Mouse (Mus musculus) midbrain, embryonic 16.5 days (tissue): Measurements from ENCODE around the gene Atp4b. TPM values are rescaled to one million over a fixed set of nuclear protein-coding genes. Genes with fewer than 3 reads are reported as not detected.

Source experiments
- ATAC-seq: fragments of 200-750 bp; cut with Nextera tagmentation; 2 replicates; pipeline ENCODE4 v1.8.0; 2017; ENCODE audit warnings: moderate TSS enrichment
- H3K27ac ChIP-seq: fragments of 300-500 bp; sonication (generic); 2 replicates; pipeline ENCODE4 v1.5.1; 2014; ENCODE audit warnings: mild to moderate bottlenecking, low read length, mixed read lengths
- H3K27me3 ChIP-seq: fragments of 300-500 bp; sonication (generic); 2 replicates; pipeline ENCODE4 v1.6.1; 2014; ENCODE audit warnings: low read depth, low read length, mixed read lengths; ENCODE audit not compliant: control insufficient read depth, insufficient read depth
- H3K36me3 ChIP-seq: fragments of 300-500 bp; sonication (generic); 2 replicates; pipeline ENCODE4 v1.6.1; 2014; ENCODE audit warnings: mild to moderate bottlenecking, low read length, moderate library complexity, mixed read lengths; ENCODE audit not compliant: control insufficient read depth, insufficient read depth
- H3K4me1 ChIP-seq: fragments of 300-500 bp; sonication (generic); 2 replicates; pipeline ENCODE4 v1.6.1; 2014; ENCODE audit warnings: mild to moderate bottlenecking, low read length, mixed read lengths; ENCODE audit not compliant: control insufficient read depth, insufficient read depth
- H3K4me2 ChIP-seq: fragments of 300-500 bp; sonication (generic); 2 replicates; pipeline ENCODE4 v1.6.1; 2014; ENCODE audit warnings: mild to moderate bottlenecking, low read length, mixed read lengths
- H3K4me3 ChIP-seq: fragments of 300-500 bp; sonication (generic); 2 replicates; pipeline ENCODE4 v1.5.1; 2014; ENCODE audit warnings: low read depth, mild to moderate bottlenecking, low read length, moderate library complexity, mixed read lengths
- H3K9ac ChIP-seq: fragments of 300-500 bp; sonication (generic); 2 replicates; pipeline ENCODE4 v1.6.1; 2014; ENCODE audit warnings: low read depth, low read length, mixed read lengths
- H3K9me3 ChIP-seq: fragments of 300-500 bp; sonication (generic); replicated peaks from 2 replicates; pipeline ENCODE4 v1.6.1; 2014; ENCODE audit warnings: mild to moderate bottlenecking, low read length, mixed read lengths; ENCODE audit not compliant: control insufficient read depth, poor library complexity, severe bottlenecking
- WGBS: fragments of 180-500 bp; shearing (Covaris S2); extraction: QIAGEN DNeasy Blood & Tissue Kit; methylation state at CpG from one replicate; pipeline ENCODE4 v1.1.7; 2014; 5-methylcytosine and 5-hydroxymethylcytosine counted together
- polyA plus RNA-seq: library from polyadenylated mRNA; unstranded; fragments of >200 nt; fragmentation: Nextera tagmentation; extraction: Ambion mirVana; gene quantifications from 2 replicates; pipeline ENCODE4 v1.2.1, GENCODE M21; 2015

The Atp4b gene
- polyA plus RNA-seq, 1 experiment from 2014 or later: not detected

DNA sequence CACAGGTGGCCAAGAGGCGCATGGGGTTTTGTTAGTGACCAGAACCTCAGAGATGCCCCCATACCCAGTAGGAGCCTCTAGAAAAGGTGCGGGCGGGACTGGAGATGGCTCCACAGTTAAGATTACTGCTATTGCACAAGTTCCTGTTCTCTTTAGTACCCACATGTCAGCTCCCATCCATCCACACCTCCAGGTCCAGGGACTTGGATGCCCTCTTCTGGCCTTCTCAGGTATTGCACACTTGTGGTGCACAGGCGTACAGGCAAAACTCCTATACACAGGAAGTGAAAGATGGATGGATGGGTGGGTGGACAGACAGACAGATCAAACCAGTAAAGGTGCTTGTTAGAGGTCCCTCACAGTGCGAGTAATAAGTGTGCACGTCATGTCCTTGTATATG is 34.8 kb downstream of the Atp4b start:
- Histone ChIP-seq H3K4me2 (no peak overlapping the region), H3K27me3 (no peaks in the 10 kb centered on the region), H3K4me3 (no peak overlapping the region), H3K9ac (no peak overlapping the region), H3K9me3 (no peaks in the 10 kb centered on the region), H3K36me3 (peaks cover 50% of the 10 kb centered on the region), H3K27ac (no peak overlapping the region), H3K4me1 (no peaks in the 10 kb centered on the region)
- ATAC-seq: no peak
- 99% methylated on average over 6 of the region's 6 CpGs for WGBS

DNA sequence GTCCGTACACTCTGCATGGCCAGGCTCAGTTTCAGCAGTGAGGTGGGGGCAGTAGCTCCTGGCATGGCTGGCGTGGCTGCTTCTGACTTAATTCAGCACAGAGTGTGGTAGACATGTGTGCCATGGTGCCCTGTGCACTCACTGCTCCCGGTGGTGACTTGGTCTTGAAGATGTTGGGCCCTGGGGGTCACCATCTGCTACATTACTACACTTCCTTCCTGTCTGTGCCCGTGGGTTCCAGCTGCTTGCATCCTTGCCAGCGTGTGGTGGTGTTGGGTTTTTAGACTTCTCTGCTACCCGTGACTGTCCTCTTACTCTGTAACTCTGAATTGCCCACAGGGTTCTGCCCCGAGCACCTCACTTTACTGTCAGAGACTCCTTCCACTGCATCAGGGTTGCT is 36.4 kb downstream of the Atp4b start:
- H3K4me1 ChIP-seq: no peaks in the 10 kb centered on the region
- 95% methylated on average over 7 of the region's 7 CpGs for WGBS
- ATAC-seq: no peak
- peaks cover 50% of the 10 kb centered on the region for H3K36me3 ChIP-seq
- H3K4me2 ChIP-seq: no peak overlapping the region
- no peak overlapping the region for H3K9ac ChIP-seq
- no peak overlapping the region for H3K27ac ChIP-seq
- H3K27me3 ChIP-seq: no peaks in the 10 kb centered on the region
- H3K9me3 ChIP-seq: no peaks in the 10 kb centered on the region
- no peak overlapping the region for H3K4me3 ChIP-seq

DNA sequence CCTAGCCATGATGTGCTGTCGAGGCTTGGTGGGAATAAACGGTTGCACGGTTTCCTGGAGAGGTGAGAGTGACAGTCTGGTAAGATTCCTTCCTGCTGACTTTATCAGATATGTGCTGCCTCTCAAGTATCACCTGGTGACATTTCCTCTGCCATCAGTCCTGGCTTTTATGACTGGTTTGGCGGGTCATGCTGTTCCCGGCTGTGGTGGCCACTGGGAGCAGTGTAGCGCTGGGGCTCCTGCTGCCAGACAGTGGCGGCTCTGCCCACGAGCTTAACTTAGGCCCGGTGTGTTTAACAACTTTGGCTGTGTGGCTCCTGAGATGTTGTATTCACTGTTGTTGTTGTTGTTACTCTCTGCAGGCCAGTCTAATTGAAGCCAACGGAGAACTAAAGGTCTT is 39.9 kb downstream of the Atp4b start:
- ATAC-seq: no peak
- Histone ChIP-seq H3K27ac (no peak overlapping the region), H3K9ac (no peak overlapping the region), H3K9me3 (no peaks in the 10 kb centered on the region), H3K4me1 (no peaks in the 10 kb centered on the region), H3K27me3 (no peaks in the 10 kb centered on the region), H3K36me3 (peaks cover 42% of the 10 kb centered on the region), H3K4me3 (no peak overlapping the region), H3K4me2 (no peak overlapping the region)
- 90% methylated on average over 10 of the region's 10 CpGs for WGBS

DNA sequence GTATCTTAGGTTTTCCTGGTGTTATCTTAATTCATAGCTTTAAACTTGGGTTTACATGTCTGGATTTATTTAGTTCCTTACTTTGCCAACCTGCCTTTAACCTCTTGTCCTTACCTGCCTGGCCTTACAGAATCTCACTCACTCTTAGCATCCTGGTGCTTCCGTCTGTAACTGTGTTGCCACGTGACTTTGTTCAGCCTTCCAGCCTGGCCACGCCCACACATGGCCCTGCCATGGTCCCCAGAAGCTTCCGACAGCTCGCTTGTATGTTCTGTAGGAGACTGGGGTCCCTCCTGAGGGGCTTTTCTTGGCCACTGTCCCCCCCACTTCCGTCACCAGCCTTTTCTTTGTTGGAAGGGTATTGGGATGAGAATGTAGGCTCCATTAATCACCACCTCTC is 40.4 kb downstream of the Atp4b start:
- no peaks in the 10 kb centered on the region for H3K4me1 ChIP-seq
- no peak for ATAC-seq
- H3K9ac ChIP-seq: no peak overlapping the region
- H3K9me3 ChIP-seq: no peaks in the 10 kb centered on the region
- H3K27ac ChIP-seq: no peak overlapping the region
- H3K4me2 ChIP-seq: no peak overlapping the region
- WGBS: 88% methylated on average over 6 of the region's 6 CpGs
- peaks cover 37% of the 10 kb centered on the region for H3K36me3 ChIP-seq
- no peaks in the 10 kb centered on the region for H3K27me3 ChIP-seq
- H3K4me3 ChIP-seq: no peak overlapping the region

DNA sequence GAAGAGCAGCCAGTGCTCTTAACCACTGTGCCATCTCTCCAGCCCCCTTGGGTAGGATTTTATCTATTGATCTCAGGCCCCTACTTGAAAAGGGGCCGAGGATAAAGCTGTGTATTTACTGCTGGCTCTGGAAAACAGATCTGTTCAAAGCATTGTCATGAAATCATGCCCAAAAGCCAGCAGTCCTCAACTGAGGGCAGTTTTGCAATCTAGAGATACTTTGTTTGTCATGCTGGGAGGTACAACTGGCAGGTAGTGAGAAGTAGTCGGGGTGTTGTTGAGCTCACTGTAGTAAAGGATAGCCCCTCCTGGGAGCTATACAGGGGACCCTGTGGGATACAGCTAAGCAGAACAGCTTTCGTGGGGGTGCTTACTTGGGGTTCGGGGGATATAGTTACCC is 42.7 kb downstream of the Atp4b start:
- Histone ChIP-seq H3K9me3 (no peaks in the 10 kb centered on the region), H3K27ac (no peak overlapping the region), H3K4me2 (no peak overlapping the region), H3K27me3 (no peaks in the 10 kb centered on the region), H3K4me1 (no peaks in the 10 kb centered on the region), H3K9ac (no peak overlapping the region), H3K4me3 (no peak overlapping the region), H3K36me3 (peaks cover 27% of the 10 kb centered on the region)
- WGBS: 88% methylated on average over 4 of the region's 4 CpGs
- ATAC-seq: no peak

DNA sequence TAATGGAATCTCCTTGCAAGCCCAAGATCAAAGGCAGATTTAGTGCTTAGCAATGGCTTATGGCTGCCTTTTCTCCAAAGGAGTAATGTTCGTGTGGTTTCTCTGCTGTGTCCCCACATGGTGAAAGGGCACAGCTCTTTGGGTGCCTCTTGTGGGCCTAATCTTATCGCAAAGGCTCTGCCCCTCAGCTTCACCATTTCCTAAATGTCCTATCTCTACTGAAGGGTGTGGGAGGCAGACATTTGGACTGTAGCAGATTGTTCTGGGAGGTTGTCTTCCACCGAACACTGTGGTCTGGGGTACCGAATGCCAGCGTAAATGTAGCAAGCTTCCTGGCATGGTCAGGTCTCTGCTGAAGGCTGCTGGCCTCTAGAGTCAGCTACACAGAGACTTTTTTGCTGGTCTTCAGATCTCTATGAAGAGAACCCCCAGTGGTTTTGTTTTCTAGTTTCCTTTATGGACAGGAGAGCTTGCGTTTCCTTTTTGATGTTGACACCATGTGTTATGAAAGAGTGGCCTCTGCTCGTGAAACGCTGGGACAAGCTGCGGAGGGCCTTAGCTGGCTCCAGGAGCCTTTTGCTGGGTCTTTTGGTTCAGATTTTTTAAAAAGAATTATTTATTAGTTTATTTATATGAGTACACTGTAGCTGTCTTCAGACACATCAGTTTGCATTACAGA is 43.3 kb downstream of the Atp4b start:
- WGBS: 76% methylated on average over 9 of the region's 9 CpGs

DNA sequence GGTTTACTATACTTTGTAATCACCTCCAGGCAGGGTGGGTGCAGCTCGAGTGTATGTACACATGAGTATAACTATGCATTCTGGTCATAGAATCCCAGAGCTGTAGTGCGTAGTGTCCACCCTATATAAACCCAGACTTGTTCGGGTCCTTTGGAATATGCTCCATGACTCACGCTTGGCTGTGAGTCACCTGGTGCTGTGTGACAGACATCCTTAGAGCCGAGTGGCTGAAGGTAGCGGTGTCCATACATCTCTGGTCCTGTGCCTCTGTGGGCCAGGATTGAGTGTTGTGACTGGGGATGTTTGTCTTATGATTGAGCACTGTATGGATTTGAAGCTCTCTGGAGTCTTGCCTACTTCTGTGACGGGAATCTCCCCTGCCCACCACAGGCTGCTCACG is 44.0 kb downstream of the Atp4b start:
- WGBS: 87% methylated on average over 8 of the region's 8 CpGs
- peaks cover 23% of the 10 kb centered on the region for H3K36me3 ChIP-seq
- no peak for ATAC-seq
- H3K27ac ChIP-seq: no peak overlapping the region
- H3K27me3 ChIP-seq: no peaks in the 10 kb centered on the region
- no peak overlapping the region for H3K4me3 ChIP-seq
- H3K4me1 ChIP-seq: no peaks in the 10 kb centered on the region
- no peak overlapping the region for H3K4me2 ChIP-seq
- no peaks in the 10 kb centered on the region for H3K9me3 ChIP-seq
- H3K9ac ChIP-seq: no peak overlapping the region

More for the DNA sequence above, 43.3 kb downstream of the Atp4b start:
- no peak overlapping the region for H3K4me2 ChIP-seq
- no peak overlapping the region for H3K9ac ChIP-seq
- H3K9me3 ChIP-seq: no peaks in the 10 kb centered on the region
- no peak overlapping the region for H3K4me3 ChIP-seq
- ATAC-seq: no peak
- H3K4me1 ChIP-seq: no peaks in the 10 kb centered on the region
- no peak overlapping the region for H3K27ac ChIP-seq
- H3K27me3 ChIP-seq: no peaks in the 10 kb centered on the region
- peaks cover 24% of the 10 kb centered on the region for H3K36me3 ChIP-seq

DNA sequence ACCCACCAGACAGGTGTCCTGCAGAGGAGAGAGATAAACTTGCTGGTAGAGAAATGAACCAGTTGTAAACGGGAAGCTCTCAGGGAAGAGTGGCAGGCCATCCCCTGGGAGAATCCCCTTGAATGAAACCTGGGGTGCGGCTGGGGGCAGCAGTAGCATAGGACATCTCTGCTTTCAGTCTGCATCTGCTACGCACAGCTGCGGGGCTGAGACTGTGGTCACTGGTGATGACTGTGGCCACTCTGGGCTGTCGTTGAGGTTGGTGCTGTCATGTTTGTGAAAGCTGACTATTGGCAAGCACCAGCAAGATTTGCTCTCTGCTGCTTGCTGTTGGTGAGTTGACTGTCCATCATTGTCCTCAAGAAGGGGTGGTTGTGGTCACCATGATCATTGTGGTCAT is 45.0 kb downstream of the Atp4b start:
- 93% methylated on average over 5 of the region's 5 CpGs for WGBS
- H3K4me2 ChIP-seq: no peak overlapping the region
- no peaks in the 10 kb centered on the region for H3K4me1 ChIP-seq
- no peak for ATAC-seq
- H3K27me3 ChIP-seq: no peaks in the 10 kb centered on the region
- peaks cover 27% of the 10 kb centered on the region for H3K36me3 ChIP-seq
- no peak overlapping the region for H3K27ac ChIP-seq
- no peaks in the 10 kb centered on the region for H3K9me3 ChIP-seq
- no peak overlapping the region for H3K4me3 ChIP-seq
- H3K9ac ChIP-seq: no peak overlapping the region

DNA sequence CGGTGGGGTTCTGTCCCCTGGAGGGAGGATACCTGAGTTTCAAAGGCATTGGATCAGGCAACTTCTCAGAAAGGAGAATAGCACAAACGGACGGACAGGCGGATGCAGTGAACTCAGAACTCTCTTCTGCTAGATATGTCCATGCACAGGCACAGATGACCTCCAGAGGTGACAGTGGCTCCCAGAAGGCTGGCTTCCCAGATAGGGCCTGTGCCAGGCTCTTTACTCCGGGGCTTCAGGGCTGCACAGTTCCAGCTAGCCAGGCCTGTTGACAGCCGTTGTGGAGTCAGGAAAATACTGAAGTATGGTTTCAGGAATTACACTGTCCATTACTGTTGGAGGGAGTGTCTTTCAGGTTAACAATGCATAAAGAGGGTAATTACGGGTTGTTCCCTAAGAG is 46.6 kb downstream of the Atp4b start:
- no peak overlapping the region for H3K4me2 ChIP-seq
- no peak overlapping the region for H3K9ac ChIP-seq
- peaks cover 31% of the 10 kb centered on the region for H3K36me3 ChIP-seq
- no peaks in the 10 kb centered on the region for H3K4me1 ChIP-seq
- no peak overlapping the region for H3K27ac ChIP-seq
- no peak overlapping the region for H3K4me3 ChIP-seq
- ATAC-seq: no peak
- H3K27me3 ChIP-seq: no peaks in the 10 kb centered on the region
- 89% methylated on average over 7 of the region's 7 CpGs for WGBS
- no peaks in the 10 kb centered on the region for H3K9me3 ChIP-seq
